Mouse (Mus musculus) cortical plate, adult 2 months (tissue): ENCODE measurements at regions not wholly inside any gene's neighbourhood (a gene's known extent, or its start where the extent isn't known, plus 50 kb on each side); places are given as distances from the start of the nearest gene placed in this dataset.

Experiments
- H3K27ac ChIP-seq: fragments of 200-500 bp; 2 replicates; pipeline ENCODE4 v1.5.1; 2012; ENCODE audit warnings: low read length, control low read depth, inconsistent platforms; ENCODE audit not compliant: insufficient read depth
- H3K4me1 ChIP-seq: fragments of 200-500 bp; 2 replicates; pipeline ENCODE4 v1.6.1; 2011; ENCODE audit warnings: low read length; ENCODE audit not compliant: control insufficient read depth, insufficient read depth
- H3K4me3 ChIP-seq: fragments of 200-500 bp; 2 replicates; pipeline ENCODE4 v1.5.1; 2011; ENCODE audit warnings: mild to moderate bottlenecking, low read length, control low read depth; ENCODE audit not compliant: insufficient read depth
- CTCF ChIP-seq: fragments of 200-500 bp; IDR thresholded peaks from 2 replicates; pipeline ENCODE4 v1.5.1; 2011; ENCODE audit warnings: mild to moderate bottlenecking, control low read depth, low read length; ENCODE audit not compliant: insufficient read depth; ENCODE audit errors: extremely low read depth
- POLR2A ChIP-seq: fragments of 200-500 bp; IDR thresholded peaks from 2 replicates; pipeline ENCODE4 v1.6.1; 2011; ENCODE audit warnings: mild to moderate bottlenecking, low read length, control low read depth; ENCODE audit not compliant: insufficient read depth; ENCODE audit errors: extremely low read depth

DNA sequence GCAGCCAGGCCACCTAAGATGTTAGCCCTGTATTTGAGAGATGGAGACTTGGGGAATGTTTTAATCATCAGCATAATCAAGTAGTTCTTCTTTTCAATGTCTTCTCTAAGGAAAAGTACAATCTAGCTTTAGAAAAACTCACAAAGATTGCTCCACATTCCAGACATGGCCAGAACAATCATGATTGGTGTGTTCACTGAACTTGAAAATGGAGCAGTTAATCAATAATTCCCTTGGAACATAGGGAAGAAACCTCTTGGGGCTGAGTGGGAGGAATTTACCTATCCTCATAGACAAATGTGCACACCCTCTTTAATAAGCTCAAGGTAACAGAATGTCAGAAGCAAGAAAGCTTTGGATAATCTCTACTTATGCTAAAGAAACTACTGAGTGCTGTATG lies 67.7 kb upstream of the Foxq1 start:
- Histone ChIP-seq H3K4me3 (no peak overlapping the region), H3K27ac (no peak overlapping the region), H3K4me1 (no peaks in the 10 kb centered on the region)
- TF ChIP-seq POLR2A (no peak), CTCF (no peak)

DNA sequence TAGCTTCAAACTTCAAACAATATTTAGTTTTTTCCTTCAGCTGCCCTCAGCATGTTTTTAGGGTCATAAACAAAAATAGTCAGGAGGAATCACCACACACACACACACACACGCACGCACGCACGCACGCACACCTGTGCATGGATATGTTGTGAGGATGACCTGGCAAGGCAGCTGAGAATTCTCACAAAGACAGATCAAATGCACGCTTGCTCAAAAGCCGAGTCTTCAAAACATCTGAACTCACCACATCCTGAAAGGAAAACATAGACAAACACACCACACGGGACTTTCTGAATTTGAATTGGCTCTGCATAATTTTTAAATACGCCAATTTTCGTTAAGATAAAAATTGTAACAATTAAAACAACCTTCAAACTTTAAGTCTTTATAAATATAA lies 52.7 kb upstream of the Foxq1 start:
- H3K4me3 ChIP-seq, result no peak overlapping the region
- H3K27ac ChIP-seq, result no peak overlapping the region
- no peaks in the 10 kb centered on the region for H3K4me1 ChIP-seq
- TF ChIP-seq CTCF (no peak), POLR2A (no peak)

DNA sequence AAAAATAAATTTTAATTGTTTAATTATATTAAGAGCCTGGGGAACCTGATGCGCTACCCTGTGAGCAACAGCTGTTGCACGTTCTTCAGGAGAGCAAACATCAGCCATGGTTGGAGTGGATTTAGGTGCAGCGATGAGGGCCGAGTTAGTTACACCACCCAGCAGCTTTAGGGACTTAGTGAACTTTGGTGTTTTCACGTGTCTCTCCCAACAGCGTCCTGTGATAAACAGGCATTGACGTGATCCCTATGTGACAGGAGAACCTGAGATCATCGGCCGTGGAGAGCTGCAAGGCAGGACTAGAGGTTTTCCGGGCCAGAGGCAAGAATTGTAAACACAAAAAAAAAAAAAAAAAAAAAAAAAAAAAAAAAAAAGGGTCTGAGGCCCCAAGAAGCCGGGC lies 52.1 kb upstream of the Foxq1 start:
- Histone ChIP-seq H3K4me1 (no peaks in the 10 kb centered on the region), H3K4me3 (no peak overlapping the region), H3K27ac (no peak overlapping the region)
- no peak for TF ChIP-seq POLR2A
- TF ChIP-seq CTCF, result no peak

DNA sequence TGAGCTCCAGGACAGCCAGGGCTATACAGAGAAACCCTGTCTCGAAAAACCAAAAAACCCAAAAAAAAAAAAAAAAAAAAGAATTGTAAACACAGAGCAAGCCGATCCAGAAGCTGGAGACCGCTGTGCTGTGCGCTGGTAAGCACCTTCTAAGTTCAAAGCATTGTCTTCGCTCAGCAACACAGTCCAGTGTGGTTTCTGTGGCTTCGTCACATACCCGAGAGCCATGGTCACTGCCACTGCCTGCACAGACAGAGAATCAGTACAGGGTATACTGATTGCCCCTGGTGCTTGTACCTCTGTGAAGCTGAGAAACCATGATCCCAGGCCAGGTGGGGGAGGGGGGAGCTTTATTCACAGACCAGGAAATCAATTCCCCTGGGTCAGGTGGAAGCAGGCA lies 51.6 kb upstream of the Foxq1 start:
- Histone ChIP-seq H3K4me1 (no peaks in the 10 kb centered on the region), H3K27ac (no peak overlapping the region), H3K4me3 (no peak overlapping the region)
- TF ChIP-seq POLR2A, result no peak
- TF ChIP-seq CTCF, result no peak

DNA sequence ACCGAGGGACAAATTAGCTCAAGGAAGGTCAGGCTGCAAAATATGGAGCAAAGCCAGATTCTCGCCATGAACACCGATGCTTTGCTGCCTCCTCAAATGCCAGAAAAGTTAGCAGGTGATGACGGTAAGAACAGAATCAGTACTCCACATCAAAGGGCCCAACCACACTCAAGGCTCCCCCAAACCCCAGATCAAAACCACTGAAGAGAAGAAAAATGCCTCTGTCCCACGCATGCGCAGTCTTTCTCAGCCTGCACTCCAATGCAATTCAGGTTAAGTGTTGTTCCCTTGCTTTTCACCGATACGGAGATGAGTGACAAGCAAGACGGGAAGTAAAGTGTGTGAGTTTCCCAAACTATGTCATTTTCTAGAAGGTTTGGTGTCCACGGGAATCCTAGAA lies 50.5 kb upstream of the Foxq1 start:
- TF ChIP-seq CTCF (no peak), POLR2A (no peak)
- no peak overlapping the region for H3K27ac ChIP-seq
- no peaks in the 10 kb centered on the region for H3K4me1 ChIP-seq
- no peak overlapping the region for H3K4me3 ChIP-seq
